Mouse (Mus musculus): Measurements from ENCODE around the gene Dlg2.

Dlg2 gene

GRCm38 (mm10) chr7:91262031-91262951 is 785.8 kb downstream of the Dlg2 start:
- CTCF ChIA-PET = no interaction called here

GRCm38 (mm10) chr7:91262998-91263397 is 786.5 kb downstream of the Dlg2 start:
- CTCF ChIA-PET = no interaction called here

GRCm38 (mm10) chr7:91267764-91268163 is 791.3 kb downstream of the Dlg2 start:
- CTCF ChIA-PET = interaction anchor here (0.5 kb wide), 1 partner anchor 11 kb away, joined by 3 read pairs; no protein-coding TSS in a partner anchor

- CTCF ChIA-PET = no interaction called here
Observed at GRCm38 (mm10) chr7:91284167-91284566, 807.7 kb downstream of the Dlg2 start.

GRCm38 (mm10) chr7:91288324-91288723 is 811.9 kb downstream of the Dlg2 start:
- CTCF ChIA-PET = no interaction called here

- CTCF ChIA-PET = no interaction called here
Observed at GRCm38 (mm10) chr7:91296127-91296526, 819.7 kb downstream of the Dlg2 start.

- CTCF ChIA-PET = no interaction called here
Observed at GRCm38 (mm10) chr7:91311177-91311576, 834.7 kb downstream of the Dlg2 start.

GRCm38 (mm10) chr7:91345073-91345472 is 868.6 kb downstream of the Dlg2 start:
- CTCF ChIA-PET = no interaction called here

GRCm38 (mm10) chr7:91369821-91370321 is 893.4 kb downstream of the Dlg2 start:
- CTCF ChIA-PET = interaction anchor here (0.5 kb wide), 1 partner anchor 204 kb away, joined by 3 read pairs; no protein-coding TSS in a partner anchor

GRCm38 (mm10) chr7:91382281-91382680 is 905.8 kb downstream of the Dlg2 start:
- CTCF ChIA-PET = no interaction called here

GRCm38 (mm10) chr7:91383873-91384272 is 907.4 kb downstream of the Dlg2 start:
- CTCF ChIA-PET = no interaction called here

- CTCF ChIA-PET = no interaction called here
Observed at GRCm38 (mm10) chr7:91389272-91389671, 912.8 kb downstream of the Dlg2 start.

GRCm38 (mm10) chr7:91397827-91398226 is 921.4 kb downstream of the Dlg2 start:
- CTCF ChIA-PET = no interaction called here

- CTCF ChIA-PET = no interaction called here
Observed at GRCm38 (mm10) chr7:91412109-91412508, 935.6 kb downstream of the Dlg2 start.

- CTCF ChIA-PET = no interaction called here
Observed at GRCm38 (mm10) chr7:91414150-91414549, 937.7 kb downstream of the Dlg2 start.

- CTCF ChIA-PET = no interaction called here
Observed at GRCm38 (mm10) chr7:91414749-91415148, 938.3 kb downstream of the Dlg2 start.

- CTCF ChIA-PET = no interaction called here
Observed at GRCm38 (mm10) chr7:91420215-91420614, 943.7 kb downstream of the Dlg2 start.

GRCm38 (mm10) chr7:91423784-91424183 is 947.3 kb downstream of the Dlg2 start:
- CTCF ChIA-PET = no interaction called here

GRCm38 (mm10) chr7:91429712-91430275 is 953.3 kb downstream of the Dlg2 start:
- CTCF ChIA-PET = no interaction called here

- CTCF ChIA-PET = interaction anchor here (0.9 kb wide), 1 partner anchor 592 kb away, joined by 3 read pairs; no protein-coding TSS in a partner anchor
Observed at GRCm38 (mm10) chr7:91431594-91432240, 955.2 kb downstream of the Dlg2 start.

GRCm38 (mm10) chr7:91432563-91432962 is 956.1 kb downstream of the Dlg2 start:
- CTCF ChIA-PET = interaction anchor here (0.9 kb wide), 1 partner anchor 592 kb away, joined by 3 read pairs; no protein-coding TSS in a partner anchor

GRCm38 (mm10) chr7:91434739-91435138 is 958.3 kb downstream of the Dlg2 start:
- CTCF ChIA-PET = no interaction called here

Data from spleen, embryonic (tissue).